Mouse (Mus musculus) ES-Bruce4 (cell line): ENCODE results near the gene Kctd7. TPM values are rescaled to one million over a fixed set of nuclear protein-coding genes. Genes with fewer than 3 reads are reported as not detected.

ENCODE experiments used
- H3K27ac ChIP-seq: 2 replicates; pipeline ENCODE4 v1.5.1; 2012; ENCODE audit warnings: low read length, inconsistent platforms; ENCODE audit not compliant: insufficient read depth
- H3K27me3 ChIP-seq: 2 replicates; pipeline ENCODE4 v1.6.1; 2012; ENCODE audit warnings: mild to moderate bottlenecking, low read length, inconsistent platforms; ENCODE audit not compliant: control insufficient read depth, poor library complexity, insufficient read depth, severe bottlenecking
- H3K36me3 ChIP-seq: 2 replicates; pipeline ENCODE4 v1.6.1; 2012; ENCODE audit warnings: inconsistent platforms, mild to moderate bottlenecking, low read length, moderate library complexity; ENCODE audit not compliant: control insufficient read depth, poor library complexity, insufficient read depth, severe bottlenecking
- H3K4me1 ChIP-seq: one replicate; pipeline ENCODE4 v1.8.1; 2011; ENCODE audit warnings: low read length; ENCODE audit not compliant: control insufficient read depth, insufficient read depth
- H3K4me3 ChIP-seq: 2 replicates; pipeline ENCODE4 v1.5.1; 2011; ENCODE audit warnings: low read depth, mild to moderate bottlenecking, low read length
- H3K9ac ChIP-seq: 2 replicates; pipeline ENCODE4 v1.6.1; 2012; ENCODE audit warnings: low read depth, mild to moderate bottlenecking, inconsistent platforms; ENCODE audit not compliant: poor library complexity, severe bottlenecking
- H3K9me3 ChIP-seq: replicated peaks from 2 replicates; pipeline ENCODE4 v1.6.1; 2012; ENCODE audit warnings: mild to moderate bottlenecking, low read length, inconsistent platforms; ENCODE audit not compliant: control insufficient read depth, poor library complexity, insufficient read depth, severe bottlenecking
- CTCF ChIP-seq: IDR thresholded peaks from one replicate; pipeline ENCODE4 v1.8.1; 2011; ENCODE audit warnings: low read depth, low read length
- EP300 ChIP-seq: IDR thresholded peaks from 2 replicates; pipeline ENCODE4 v1.6.1; 2011; ENCODE audit warnings: low read depth, low read length; ENCODE audit not compliant: insufficient read depth
- POLR2A ChIP-seq: IDR thresholded peaks from one replicate; pipeline ENCODE4 v1.8.1; 2011; ENCODE audit warnings: low read length; ENCODE audit not compliant: insufficient read depth
- polyA plus RNA-seq: library from polyadenylated mRNA; stranded (reverse); fragments of >200 nt; gene quantifications from 2 replicates; pipeline ENCODE4 v1.2.4, GENCODE M21; 2011; ENCODE audit warnings: low read depth; ENCODE audit not compliant: missing spikeins, insufficient read depth, insufficient read length

Kctd7 gene
- polyA plus RNA-seq, 1 experiment: 0.97 TPM

- TF ChIP-seq EP300 (no peak), CTCF (no peak), POLR2A (no peak)
- no peaks in the 10 kb centered on the region for H3K4me1 ChIP-seq
- no peaks in the 10 kb centered on the region for H3K9me3 ChIP-seq
- no peaks in the 10 kb centered on the region for H3K36me3 ChIP-seq
- no peak overlapping the region for H3K4me3 ChIP-seq
- no peak overlapping the region for H3K27ac ChIP-seq
- H3K27me3 ChIP-seq: no peaks in the 10 kb centered on the region
- no peak overlapping the region for H3K9ac ChIP-seq
These were observed 33.2 kb downstream of the Kctd7 start for GRCm38 (mm10) chr5:130177871-130178270.

GRCm38 (mm10) chr5:130180362-130180761 lies 35.7 kb downstream of the Kctd7 start:
- H3K27ac ChIP-seq: no peak overlapping the region
- no peaks in the 10 kb centered on the region for H3K27me3 ChIP-seq
- H3K4me1 ChIP-seq: no peaks in the 10 kb centered on the region
- H3K9ac ChIP-seq: no peak overlapping the region
- 0 out of 2 replicates have a peak overlapping the region, but pooled peaks have one; percentile 1 for H3K4me3 ChIP-seq
- TF ChIP-seq POLR2A (no peak), EP300 (no peak), CTCF (no peak)
- H3K36me3 ChIP-seq: no peaks in the 10 kb centered on the region
- no peaks in the 10 kb centered on the region for H3K9me3 ChIP-seq

GRCm38 (mm10) chr5:130181740-130182540 lies 37.3 kb downstream of the Kctd7 start:
- H3K4me1 ChIP-seq: no peaks in the 10 kb centered on the region
- H3K9ac ChIP-seq: no peak overlapping the region
- H3K27ac ChIP-seq: no peak overlapping the region
- no peaks in the 10 kb centered on the region for H3K9me3 ChIP-seq
- no peak overlapping the region for H3K4me3 ChIP-seq
- H3K27me3 ChIP-seq: no peaks in the 10 kb centered on the region
- H3K36me3 ChIP-seq: no peaks in the 10 kb centered on the region
- TF ChIP-seq CTCF (no peak), EP300 (no peak), POLR2A (no peak)

GRCm38 (mm10) chr5:130182541-130182821 lies 37.8 kb downstream of the Kctd7 start:
- no peak overlapping the region for H3K4me3 ChIP-seq
- H3K27me3 ChIP-seq: no peaks in the 10 kb centered on the region
- no peak for TF ChIP-seq EP300
- TF ChIP-seq CTCF: no peak
- no peak for TF ChIP-seq POLR2A
- H3K4me1 ChIP-seq: no peaks in the 10 kb centered on the region
- no peaks in the 10 kb centered on the region for H3K36me3 ChIP-seq
- no peak overlapping the region for H3K9ac ChIP-seq
- no peaks in the 10 kb centered on the region for H3K9me3 ChIP-seq
- H3K27ac ChIP-seq: no peak overlapping the region

- Histone ChIP-seq H3K27me3 (no peaks in the 10 kb centered on the region), H3K27ac (no peak overlapping the region), H3K9ac (no peak overlapping the region), H3K4me1 (no peaks in the 10 kb centered on the region), H3K36me3 (peaks cover 3% of the 10 kb centered on the region; the same call in 1 of the 2 replicates), H3K9me3 (no peaks in the 10 kb centered on the region), H3K4me3 (no peak overlapping the region)
- TF ChIP-seq POLR2A: no peak
- TF ChIP-seq CTCF: no peak
- no peak for TF ChIP-seq EP300
These were observed 39.7 kb downstream of the Kctd7 start for GRCm38 (mm10) chr5:130184193-130184856.

GRCm38 (mm10) chr5:130185312-130185711 lies 40.7 kb downstream of the Kctd7 start:
- Histone ChIP-seq H3K27ac (no peak overlapping the region), H3K4me3 (no peak overlapping the region), H3K27me3 (no peaks in the 10 kb centered on the region)

More at GRCm38 (mm10) chr5:130185312-130185711, 40.7 kb downstream of the Kctd7 start:
- no peaks in the 10 kb centered on the region for H3K9me3 ChIP-seq
- peaks cover 5% of the 10 kb centered on the region; the same call in 1 of the 2 replicates for H3K36me3 ChIP-seq
- no peak overlapping the region for H3K9ac ChIP-seq
- no peak for TF ChIP-seq CTCF
- no peak for TF ChIP-seq EP300
- no peak for TF ChIP-seq POLR2A
- H3K4me1 ChIP-seq: no peaks in the 10 kb centered on the region
